Mouse (Mus musculus): ENCODE results near the gene Fyb. TPM values are rescaled to one million over a fixed set of nuclear protein-coding genes. Genes with fewer than 3 reads are reported as not detected.
A peak's percentile ranks its signal among the peaks of the same experiment; 100 is the strongest.

The Fyb gene
- total RNA-seq, 2 experiments from 2014 or later: 1.4 to 2.5 TPM

DNA sequence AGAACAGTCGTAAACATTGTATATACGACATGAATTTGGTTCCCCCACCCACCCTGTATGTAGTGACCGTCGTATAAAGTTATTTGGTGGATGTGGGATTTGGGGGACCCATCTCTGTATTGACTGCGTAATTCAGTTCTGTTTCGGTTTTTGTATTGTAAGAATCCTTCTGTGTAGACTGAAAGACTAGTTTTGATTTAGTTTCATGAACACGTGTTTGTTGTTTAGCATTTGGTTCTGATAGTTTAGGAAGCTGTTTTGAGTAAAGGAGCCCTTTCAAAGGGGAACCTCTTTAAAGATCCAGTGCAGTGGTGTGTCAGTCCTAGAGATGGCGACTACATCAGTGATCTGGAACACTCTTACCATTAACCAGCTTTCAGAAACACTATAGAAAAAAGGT is 187.0 kb downstream of the Fyb start:
- TF ChIP-seq CTCF (IDR thresholded peaks at IDR 0.05): no peak
- peak overlapping the region; percentile 95; the same call in 1 of the 2 replicates for H3K27ac ChIP-seq
- H3K4me3 ChIP-seq: peak overlapping the region; percentile 95
- intact Hi-C loops (cut with DNase I): loop anchor here (5.0 to 10.0 kb wide), 2 partner anchors 173 to 515 kb away; no protein-coding TSS in a partner anchor
- no peak for DNase-seq

DNA sequence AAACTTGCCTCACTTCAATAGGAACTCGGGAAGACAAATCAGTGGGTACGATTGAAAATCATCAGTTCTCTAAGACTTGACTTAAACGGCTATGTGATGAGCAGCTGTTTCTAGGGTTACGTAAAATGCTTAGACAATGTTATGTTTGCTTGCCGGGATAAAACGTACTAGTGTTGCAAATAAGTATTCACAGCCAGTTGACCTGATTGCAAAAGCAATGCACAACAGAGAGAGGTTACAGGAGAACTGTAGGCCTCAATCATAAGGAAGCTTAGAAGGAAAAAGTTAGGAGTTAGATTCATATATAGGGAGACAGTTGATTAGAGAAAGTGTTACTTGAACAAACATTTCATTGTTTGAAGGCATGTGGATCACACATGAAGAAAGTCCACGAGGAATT is 187.7 kb downstream of the Fyb start:
- no peak for TF ChIP-seq CTCF (IDR thresholded peaks at IDR 0.05)
- no peak overlapping the region for H3K27ac ChIP-seq
- DNase-seq: no peak
- intact Hi-C loops (cut with DNase I): loop anchor here (10.0 kb wide), 1 partner anchor 514 kb away; no protein-coding TSS in a partner anchor
- H3K4me3 ChIP-seq: peak overlapping the region; percentile 95; the same call in 1 of the 2 replicates

DNA sequence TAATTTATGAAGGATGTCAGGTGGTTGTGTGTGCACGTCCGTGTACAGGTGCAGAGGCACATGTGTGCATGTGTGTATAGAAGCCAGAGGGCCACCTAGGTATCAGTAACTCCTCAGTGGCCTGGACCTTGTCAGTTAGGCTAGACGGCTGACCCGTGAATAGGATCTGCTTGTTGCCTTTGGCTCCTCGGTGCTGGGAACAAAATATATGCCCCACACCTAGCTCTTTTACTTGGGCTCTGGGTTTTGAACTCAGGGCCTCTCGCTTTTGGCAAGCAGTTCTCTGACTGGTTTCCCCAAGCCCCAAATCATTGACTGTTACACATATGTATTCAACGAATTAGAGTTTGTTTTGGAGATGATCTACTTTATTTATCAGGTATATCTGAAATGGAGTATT is 188.6 kb downstream of the Fyb start:
- DNase-seq: no peak
- TF ChIP-seq CTCF (IDR thresholded peaks at IDR 0.05): no peak
- H3K4me3 ChIP-seq: no peak overlapping the region
- H3K27ac ChIP-seq: no peak overlapping the region
- intact Hi-C loops (cut with DNase I): loop anchor here (10.0 kb wide), 1 partner anchor 514 kb away; no protein-coding TSS in a partner anchor

Other genes with a start within 250 kb of the Fyb start
- 10 to 100 TPM; 10.5 to 11.0 TPM for gene Dab2, start 223.1 kb upstream of the Fyb start, total RNA-seq (2021)
- not detected for gene C9, start 77.5 kb upstream of the Fyb start, total RNA-seq (2021)
- gene Rictor, start 185.5 kb downstream of the Fyb start, total RNA-seq (2021): 10 to 100 TPM; 10.5 to 10.8 TPM

Measured in gastrocnemius, adult 2 months (tissue).